Mouse (Mus musculus): ENCODE data around the gene Pias4. TPM values are rescaled to one million over a fixed set of nuclear protein-coding genes. Genes with fewer than 3 reads are reported as not detected.
A peak's percentile ranks its signal among the peaks of the same experiment; 100 is the strongest.

Gene Pias4
- total and polyA plus RNA-seq, 3 experiments = 21.0 to 40.4 TPM; not detected in 1

- Histone ChIP-seq H3K9ac (ENCODE audit: control insufficient read depth, low read depth, low read length, poor library complexity, severe bottlenecking) (no peak overlapping the region), H3K36me3 (ENCODE audit: control insufficient read depth in 1 of 2, insufficient read depth in 2 of 2, low read length in 2 of 2) (no peaks in the 10 kb centered on the region; a peak in 1 of 4 replicates), H3K27me3 (ENCODE audit: control insufficient read depth in 1 of 2, insufficient read depth in 2 of 2, low read length in 2 of 2) (no peaks in the 10 kb centered on the region), H3K27ac (ENCODE audit: control insufficient read depth, low read depth, low read length) (no peak overlapping the region), H3K79me2 (ENCODE audit: control insufficient read depth, insufficient read depth, low read length, poor library complexity) (no peaks in the 10 kb centered on the region), H3K9me3 (replicated peaks; ENCODE audit: insufficient read depth, low read length) (no peaks in the 10 kb centered on the region), H3K4me3 (ENCODE audit: control insufficient read depth in 1 of 2, insufficient read depth in 1 of 2, low read depth in 2 of 2, low read length in 2 of 2) (no peak overlapping the region), H3K4me1 (ENCODE audit: control insufficient read depth in 1 of 2, insufficient read depth in 2 of 2, low read length in 2 of 2) (peaks cover 0 to 6% of the 10 kb centered on the region in 2 experiments; a peak in 1 of 4 replicates)
- TF ChIP-seq ZC3H11A (IDR thresholded peaks at IDR 0.05; ENCODE audit: low read depth, low read length) = no peak
- no peak for TF ChIP-seq ELF1 (IDR thresholded peaks at IDR 0.05; ENCODE audit: low read depth, low read length)
- no peak for TF ChIP-seq ZNF384 (IDR thresholded peaks at IDR 0.05; ENCODE audit: low read depth, low read length)
- peak; percentile 34; the same call in 1 of the 2 replicates for TF ChIP-seq GATA1 (IDR thresholded peaks at IDR 0.05; ENCODE audit: low read depth, low read length)
- no peak; the same call in 1 of the 2 replicates for TF ChIP-seq MAZ (IDR thresholded peaks at IDR 0.05; ENCODE audit: low read depth, low read length)
- TF ChIP-seq MAX (IDR thresholded peaks at IDR 0.05; ENCODE audit: low read length) = no peak
- TF ChIP-seq USF1 (IDR thresholded peaks at IDR 0.05; ENCODE audit: low read depth, low read length) = peak; percentile 79
- TF ChIP-seq MEF2A (IDR thresholded peaks at IDR 0.05; ENCODE audit: extremely low read depth, insufficient replicate concordance, low read depth, low read length, poor library complexity, severe bottlenecking) = no peak
- TF ChIP-seq RAD21 (IDR thresholded peaks at IDR 0.05; ENCODE audit: low read depth, low read length) = peak; percentile 34
- TF ChIP-seq NELFE (IDR thresholded peaks at IDR 0.05; ENCODE audit: low read depth, low read length) = no peak
- peak; percentile 63; the same call in 1 of the 2 replicates for TF ChIP-seq MXI1 (IDR thresholded peaks at IDR 0.05; ENCODE audit: low read depth, low read length)
- TF ChIP-seq ETS1 (IDR thresholded peaks at IDR 0.05; ENCODE audit: low read depth, low read length) = no peak
- no peak for TF ChIP-seq POLR2AphosphoS5 (IDR thresholded peaks at IDR 0.05; ENCODE audit: borderline replicate concordance, low read depth, low read length)
- TF ChIP-seq SMC3 (IDR thresholded peaks at IDR 0.05; ENCODE audit: low read depth, low read length) = peak; percentile 46
- TF ChIP-seq CTCF (IDR thresholded peaks at IDR 0.05 in 2 of 3, conservative IDR thresholded peaks at IDR 0.05 in 1 of 3; ENCODE audit: control insufficient read depth in 1 of 3, insufficient read depth in 1 of 3, low read depth in 2 of 3, low read length in 3 of 3, poor library complexity in 1 of 3, severe bottlenecking in 1 of 3) = peak; percentile 10 to 42 (median 39); a peak in 5 of 6 replicates
- TF ChIP-seq GABPA (IDR thresholded peaks at IDR 0.05; ENCODE audit: low read depth, low read length) = no peak
- TF ChIP-seq SIN3A (IDR thresholded peaks at IDR 0.05; ENCODE audit: low read length) = peak; percentile 37; the same call in 1 of the 2 replicates
- TF ChIP-seq TBP (IDR thresholded peaks at IDR 0.05; ENCODE audit: low read depth, low read length) = peak; percentile 93
- TF ChIP-seq HCFC1 (IDR thresholded peaks at IDR 0.05; ENCODE audit: low read depth, low read length) = no peak
- no peak for TF ChIP-seq JUND (IDR thresholded peaks at IDR 0.05; ENCODE audit: low read depth, low read length)
- peak; percentile 83 for DNase-seq (ENCODE audit: low read depth, low spot score)
Observed at GRCm38 (mm10) chr10:81202978-81203720, 35.4 kb upstream of the Pias4 start.

Measured in MEL (cell line).